Mouse (Mus musculus) cerebellum, adult 2 months (tissue): Measurements from ENCODE around the gene Map3k1. TPM values are rescaled to one million over a fixed set of nuclear protein-coding genes. Genes with fewer than 3 reads are reported as not detected.
A peak's percentile ranks its signal among the peaks of the same experiment; 100 is the strongest.

Experiments used
- DNase-seq, 2 experiments: peaks; one replicate each; pipeline ENCODE4 v3.0.0; 2021
- H3K27ac ChIP-seq: fragments of 200-500 bp; 2 replicates; pipeline ENCODE4 v1.5.1; 2012; ENCODE audit warnings: low read length, control low read depth, inconsistent platforms; ENCODE audit not compliant: insufficient read depth
- H3K27me3 ChIP-seq: fragments of 200-500 bp; 2 replicates; pipeline ENCODE4 v1.6.1; 2012; ENCODE audit warnings: inconsistent platforms, mild to moderate bottlenecking, low read length, moderate library complexity; ENCODE audit not compliant: control insufficient read depth, insufficient read depth
- H3K4me1 ChIP-seq: fragments of 200-500 bp; 2 replicates; pipeline ENCODE4 v1.6.1; 2011; ENCODE audit warnings: low read length; ENCODE audit not compliant: control insufficient read depth, insufficient read depth
- H3K4me3 ChIP-seq: fragments of 200-500 bp; replicated peaks from 2 replicates; pipeline ENCODE3; 2011; ENCODE audit warnings: mild to moderate bottlenecking, low read depth, low read length, control low read depth; ENCODE audit not compliant: insufficient read depth
- CTCF ChIP-seq: fragments of 200-500 bp; IDR thresholded peaks from 2 replicates; pipeline ENCODE4 v1.5.1; 2011; ENCODE audit warnings: low read depth, mild to moderate bottlenecking, control low read depth, low read length, moderate library complexity, borderline replicate concordance; ENCODE audit not compliant: insufficient read depth
- POLR2A ChIP-seq: fragments of 200-500 bp; IDR thresholded peaks from 2 replicates; pipeline ENCODE4 v1.6.1; 2011; ENCODE audit warnings: low read length, control low read depth, borderline replicate concordance; ENCODE audit not compliant: insufficient read depth
- WGBS: fragments of 180-500 bp; shearing (Covaris S2); methylation state at CpG from one replicate; pipeline ENCODE4 v1.1.7; 2018; 5-methylcytosine and 5-hydroxymethylcytosine counted together
- polyA plus RNA-seq: library from polyadenylated mRNA; depleted of rRNA; stranded (reverse); fragments of >200 nt; gene quantifications from 2 replicates; pipeline ENCODE4 v1.2.3, GENCODE M21; 2012

Gene Map3k1
- polyA plus RNA-seq, 1 experiment: 12.3 TPM

DNA sequence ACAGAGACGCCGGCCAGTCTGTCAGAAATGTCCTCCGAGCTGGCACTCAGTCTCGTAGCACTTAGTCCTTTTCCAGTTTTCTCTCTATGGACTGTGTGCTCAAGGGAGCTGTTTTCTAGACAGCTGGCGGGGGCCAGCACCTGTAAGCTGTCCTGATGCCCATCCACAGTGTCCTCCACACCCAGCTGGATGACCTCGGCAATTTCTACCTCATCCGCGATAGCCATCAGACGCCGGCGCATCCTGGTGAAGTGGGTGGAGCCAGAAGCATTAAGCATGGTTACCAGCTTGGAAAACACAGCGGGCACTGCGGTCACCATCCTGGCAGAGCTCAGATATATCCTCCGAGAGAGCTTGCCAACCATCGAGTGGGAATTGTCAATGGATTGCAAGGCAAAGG lies 52.9 kb downstream of the Map3k1 start:
- no peak for DNase-seq
- Histone ChIP-seq H3K27ac (no peak overlapping the region), H3K4me3 (no peak overlapping the region), H3K27me3 (no peaks in the 10 kb centered on the region), H3K4me1 (no peaks in the 10 kb centered on the region)
- WGBS: 71% methylated on average over 15 of the region's 15 CpGs
- TF ChIP-seq CTCF: no peak
- no peak for TF ChIP-seq POLR2A

DNA sequence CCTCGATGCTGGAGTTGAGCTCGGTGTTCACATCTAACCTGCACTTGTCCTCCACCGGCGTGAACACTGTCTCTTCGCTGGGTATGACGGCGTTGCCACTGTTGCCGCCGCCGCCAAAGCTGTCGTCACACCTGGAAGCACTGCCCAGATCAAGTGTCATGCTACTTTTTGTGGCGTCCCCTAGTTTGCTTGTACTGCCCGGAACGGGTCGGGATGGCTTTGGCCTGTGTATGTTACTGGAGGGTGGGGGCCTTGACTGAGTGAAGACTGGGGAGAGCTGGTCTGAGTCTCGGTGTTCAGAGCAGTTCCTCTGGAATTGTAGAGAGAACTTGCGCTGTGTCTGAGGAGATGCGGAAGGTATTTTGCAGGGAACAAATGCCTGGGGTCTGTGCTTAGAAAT lies 53.4 kb downstream of the Map3k1 start:
- WGBS: 93% methylated on average over 18 of the region's 18 CpGs
- no peak for DNase-seq
- Histone ChIP-seq H3K27ac (no peak overlapping the region), H3K4me1 (no peaks in the 10 kb centered on the region), H3K27me3 (no peaks in the 10 kb centered on the region), H3K4me3 (no peak overlapping the region)
- TF ChIP-seq CTCF (no peak), POLR2A (no peak)

GRCm38 (mm10) chr13:111753321-111753720 lies 55.5 kb downstream of the Map3k1 start:
- 78% methylated on average over 6 of the region's 6 CpGs for WGBS
- H3K27me3 ChIP-seq: no peaks in the 10 kb centered on the region
- no peaks in the 10 kb centered on the region for H3K4me1 ChIP-seq
- TF ChIP-seq CTCF: no peak
- TF ChIP-seq POLR2A: no peak
- no peak for DNase-seq
- no peak overlapping the region for H3K27ac ChIP-seq
- H3K4me3 ChIP-seq: no peak overlapping the region

DNA sequence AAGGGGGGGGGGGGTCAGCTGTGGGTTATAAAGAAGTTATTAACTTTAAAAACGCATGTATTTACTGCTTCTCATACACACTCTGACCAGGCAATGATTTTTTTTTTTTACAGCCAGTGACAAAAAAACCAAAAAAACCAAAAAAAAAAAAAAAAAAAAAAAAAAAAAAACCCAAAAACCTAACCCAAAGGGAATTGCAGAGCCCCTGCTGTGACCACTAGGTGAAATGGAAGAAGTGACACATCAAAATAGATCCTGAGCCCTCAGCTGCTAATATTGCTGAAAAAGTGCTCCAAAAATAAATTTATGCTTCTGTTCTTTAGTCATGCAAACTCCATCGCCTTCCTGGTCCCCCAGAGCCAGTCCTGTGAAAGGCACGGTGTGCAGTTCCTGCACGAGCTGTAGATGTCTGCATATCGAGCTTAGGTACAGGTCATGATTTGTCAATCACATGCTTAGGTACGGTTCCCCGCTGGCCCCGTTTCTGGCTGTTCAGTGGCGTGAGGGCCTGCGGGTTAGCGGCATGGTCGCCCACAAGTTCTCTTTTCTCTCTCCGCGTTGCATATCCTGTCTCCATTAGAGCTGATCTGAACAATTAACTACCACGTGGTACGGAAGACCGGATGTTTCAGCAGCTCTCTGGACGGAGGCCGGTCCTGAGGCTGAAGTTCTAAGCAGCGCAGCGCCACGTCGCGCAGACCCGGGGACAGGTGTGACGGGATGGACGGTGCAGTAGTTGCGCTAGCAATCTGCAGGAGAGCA lies 60.3 kb downstream of the Map3k1 start:
- Histone ChIP-seq H3K4me1 (peaks cover 10% of the 10 kb centered on the region), H3K4me3 (no peak overlapping the region), H3K27me3 (no peaks in the 10 kb centered on the region), H3K27ac (no peak overlapping the region)
- 87% methylated on average over 28 of the region's 28 CpGs for WGBS
- no peak for DNase-seq
- TF ChIP-seq POLR2A: no peak
- TF ChIP-seq CTCF: no peak

- H3K4me3 ChIP-seq: no peak overlapping the region
- WGBS: 93% methylated on average over 5 of the region's 5 CpGs
- TF ChIP-seq CTCF (no peak), POLR2A (no peak)
- H3K4me1 ChIP-seq: peaks cover 10% of the 10 kb centered on the region
- DNase-seq: no peak
- no peak overlapping the region for H3K27ac ChIP-seq
- H3K27me3 ChIP-seq: no peaks in the 10 kb centered on the region
These were observed 62.0 kb downstream of the Map3k1 start for GRCm38 (mm10) chr13:111746831-111747230.

DNA sequence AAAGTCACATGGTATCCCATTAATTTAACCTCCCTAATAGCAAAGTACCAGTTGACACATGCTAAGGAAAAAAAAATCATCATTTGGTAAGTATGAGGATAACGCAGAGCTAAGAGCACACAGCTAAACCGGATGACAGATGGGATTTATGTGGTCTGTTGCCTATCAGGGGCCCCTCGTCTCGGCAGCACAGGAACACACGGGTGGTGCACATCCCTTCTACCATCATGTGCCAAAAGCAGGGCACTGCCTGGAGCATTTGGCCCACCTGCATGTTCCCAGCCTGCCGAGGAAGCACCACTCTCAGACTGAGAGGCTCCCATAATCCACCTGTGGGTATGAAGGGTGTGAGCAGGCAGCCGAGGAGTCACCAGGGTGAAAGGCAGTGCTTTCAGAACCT lies 63.6 kb downstream of the Map3k1 start:
- Histone ChIP-seq H3K27ac (no peak overlapping the region), H3K4me3 (no peak overlapping the region), H3K27me3 (no peaks in the 10 kb centered on the region), H3K4me1 (peaks cover 10% of the 10 kb centered on the region)
- DNase-seq: peak; percentile 31 to 54
- no peak for TF ChIP-seq CTCF
- no peak for TF ChIP-seq POLR2A
- WGBS: 14% methylated on average over 7 of the region's 7 CpGs

DNA sequence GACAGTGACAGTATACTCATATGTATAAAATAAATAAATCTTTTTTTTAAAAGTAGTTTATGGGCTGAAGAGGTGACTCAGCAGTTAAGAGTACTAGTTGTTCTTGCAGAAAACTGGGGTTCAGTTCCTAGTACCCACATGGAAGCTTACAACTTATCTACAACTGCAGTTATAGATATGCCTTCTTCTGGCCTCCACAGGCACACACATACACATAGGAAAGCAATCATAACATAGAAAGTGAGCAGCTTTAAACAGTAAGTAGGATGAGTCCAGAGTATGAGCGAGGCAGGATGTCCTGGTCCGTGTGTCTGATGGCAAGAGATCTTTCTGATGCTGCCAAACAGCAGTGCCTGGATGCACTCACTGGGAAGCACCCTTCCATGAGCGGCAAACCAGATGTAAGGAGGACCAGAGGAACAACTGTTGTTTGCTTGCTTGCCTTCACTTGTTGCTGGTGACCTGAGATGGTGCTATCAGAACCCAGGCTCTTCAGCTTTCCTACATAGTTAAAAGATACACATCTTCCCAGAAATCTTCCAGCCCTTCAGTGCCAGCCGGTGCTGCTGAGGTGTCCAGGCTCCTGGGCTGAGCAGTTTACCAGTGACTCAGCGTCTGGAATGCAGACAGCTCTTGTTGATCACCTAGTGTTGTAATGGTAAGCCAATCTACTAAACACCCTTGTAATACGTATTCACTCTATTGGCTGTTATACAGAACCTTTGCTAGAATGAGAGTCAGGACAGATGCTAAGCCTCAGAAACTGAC lies 64.4 kb downstream of the Map3k1 start:
- DNase-seq: peak in 1 of 2 experiments; percentile 43
- WGBS: 33% methylated on average over 6 of the region's 6 CpGs
- no peaks in the 10 kb centered on the region for H3K27me3 ChIP-seq
- no peak for TF ChIP-seq POLR2A
- no peak for TF ChIP-seq CTCF
- H3K4me1 ChIP-seq: peaks cover 10% of the 10 kb centered on the region
- no peak overlapping the region for H3K27ac ChIP-seq
- no peak overlapping the region for H3K4me3 ChIP-seq

DNA sequence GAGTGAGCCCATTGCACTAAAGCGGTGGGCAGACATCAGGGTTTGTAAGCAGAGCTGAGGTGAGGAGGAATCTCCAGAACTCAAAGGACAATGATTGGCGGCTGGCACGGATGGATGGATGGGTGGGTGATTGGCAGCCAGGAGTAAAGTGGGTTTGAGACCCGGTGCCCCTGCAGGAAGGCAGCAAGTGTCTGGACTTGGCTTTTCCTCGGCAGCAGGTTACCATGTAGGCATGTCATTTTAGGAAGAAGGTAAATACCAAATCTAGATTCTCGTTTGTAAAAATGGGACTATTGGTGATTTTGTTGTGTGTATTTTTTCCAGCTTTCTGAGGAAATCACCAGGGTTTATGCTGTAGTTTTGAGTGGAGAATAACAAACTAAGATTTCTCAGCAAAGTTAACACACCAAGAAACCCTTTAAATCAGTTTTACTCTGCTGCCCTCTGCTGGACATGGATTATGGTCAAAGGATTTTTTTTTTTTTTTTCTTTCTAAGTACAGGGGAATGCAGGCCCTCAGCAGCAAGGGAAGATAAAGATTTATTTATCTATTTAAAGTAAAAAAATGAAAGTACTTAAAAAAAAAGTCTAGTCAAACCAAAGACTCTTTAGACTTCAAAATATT lies 66.7 kb downstream of the Map3k1 start:
- Histone ChIP-seq H3K4me1 (peaks cover 10% of the 10 kb centered on the region), H3K4me3 (no peak overlapping the region), H3K27me3 (no peaks in the 10 kb centered on the region), H3K27ac (no peak overlapping the region)
- peak in 1 of 2 experiments; percentile 55 for DNase-seq
- WGBS: 49% methylated on average over 6 of the region's 6 CpGs
- peak; percentile 42; the same call in 1 of the 2 replicates for TF ChIP-seq CTCF
- no peak for TF ChIP-seq POLR2A
